Mouse (Mus musculus) hematopoietic stem cell, adult 5-6 weeks (primary cell): ENCODE results near the gene St14. TPM values are rescaled to one million over a fixed set of nuclear protein-coding genes. Genes with fewer than 3 reads are reported as not detected.

Source experiments
- ATAC-seq, 2 experiments: fragments of 125-278 bp in 1 of 2; replicated peaks in 1 of 2; 2 replicates each; pipeline ENCODE4 v1.8.0; 2016 to 2017; ENCODE audit warnings: inconsistent platforms in 2 of 2, mild to moderate bottlenecking in 2 of 2, moderate number of reproducible peaks in 2 of 2, low read depth in 1 of 2, moderate TSS enrichment in 1 of 2; ENCODE audit not compliant: low FRiP score in 2 of 2, poor library complexity in 2 of 2, severe bottlenecking in 2 of 2, insufficient read depth in 1 of 2, low TSS enrichment in 1 of 2
- total RNA-seq: library from RNA; stranded (forward); fragments of 172-1452, 232-1000 nt; gene quantifications from 2 replicates; pipeline ENCODE4 v1.2.3, GENCODE M21; 2017

The St14 gene
- total RNA-seq, 1 experiment from 2014 or later: 16.6 TPM

- ATAC-seq: peak; percentile 14 to 21; a peak in 2 of 4 replicates
Observed at GRCm38 (mm10) chr9:31130357-31131204, 1.1 kb downstream of the St14 start.

GRCm38 (mm10) chr9:31129956-31130355, 1.7 kb downstream of the St14 start:
- peak; percentile 72 to 73 for ATAC-seq

GRCm38 (mm10) chr9:31127876-31128465, 3.7 kb downstream of the St14 start:
- ATAC-seq: peak; percentile 49 to 50

GRCm38 (mm10) chr9:31126079-31126478, 5.6 kb downstream of the St14 start:
- ATAC-seq: no peak

- ATAC-seq: no peak
Observed at GRCm38 (mm10) chr9:31122464-31123030, 9.1 kb downstream of the St14 start.

- ATAC-seq: peak in 1 of 2 experiments; percentile 18; a peak in 2 of 4 replicates
Observed at GRCm38 (mm10) chr9:31120533-31120915, 11.1 kb downstream of the St14 start.

GRCm38 (mm10) chr9:31119882-31120532, 11.6 kb downstream of the St14 start:
- no peak for ATAC-seq

GRCm38 (mm10) chr9:31119405-31119804, 12.2 kb downstream of the St14 start:
- no peak for ATAC-seq

GRCm38 (mm10) chr9:31118520-31119298, 12.9 kb downstream of the St14 start:
- peak in 1 of 2 experiments; percentile 34; a peak in 1 of 4 replicates for ATAC-seq

GRCm38 (mm10) chr9:31117488-31117887, 14.2 kb downstream of the St14 start:
- no peak for ATAC-seq

- ATAC-seq: no peak
Observed at GRCm38 (mm10) chr9:31117088-31117487, 14.6 kb downstream of the St14 start.

- ATAC-seq: no peak
Observed at GRCm38 (mm10) chr9:31115586-31115985, 16.1 kb downstream of the St14 start.

GRCm38 (mm10) chr9:31108464-31108863, 23.2 kb downstream of the St14 start:
- ATAC-seq: no peak

- no peak for ATAC-seq
Observed at GRCm38 (mm10) chr9:31098118-31098517, 33.5 kb downstream of the St14 start.

- ATAC-seq: no peak
Observed at GRCm38 (mm10) chr9:31097088-31098082, 34.3 kb downstream of the St14 start.

- ATAC-seq: no peak
Observed at GRCm38 (mm10) chr9:31092833-31093195, 38.8 kb downstream of the St14 start.
